Mouse (Mus musculus) layer of hippocampus, adult 9-10 months (tissue): ENCODE data around the gene Nsun4.

ENCODE experiments used
- DNase-seq: peaks from one replicate; pipeline ENCODE4 v3.0.0; 2022; ENCODE audit warnings: low spot score

The Nsun4 gene

GRCm38 (mm10) chr4:116047681-116048080 lies 6.0 kb downstream of the Nsun4 start:
- DNase-seq: no peak

GRCm38 (mm10) chr4:116046604-116047003 lies 7.1 kb downstream of the Nsun4 start:
- no peak for DNase-seq

GRCm38 (mm10) chr4:116042186-116042585 lies 11.5 kb downstream of the Nsun4 start:
- DNase-seq: no peak

- no peak for DNase-seq
These were observed 13.2 kb downstream of the Nsun4 start for GRCm38 (mm10) chr4:116040466-116040865.

- no peak for DNase-seq
These were observed 20.3 kb downstream of the Nsun4 start for GRCm38 (mm10) chr4:116033374-116033773.

GRCm38 (mm10) chr4:116032906-116033305 lies 20.8 kb downstream of the Nsun4 start:
- DNase-seq: no peak

- no peak for DNase-seq
These were observed 35.6 kb downstream of the Nsun4 start, which contains the start of gene Faah for GRCm38 (mm10) chr4:116017902-116018746. Gene Faah, minus strand, starts transcription at chr4:116017926.

GRCm38 (mm10) chr4:116017300-116017901 lies 36.3 kb downstream of the Nsun4 start:
- no peak for DNase-seq

- DNase-seq: no peak
These were observed 36.8 kb downstream of the Nsun4 start for GRCm38 (mm10) chr4:116016862-116017299.

- no peak for DNase-seq
These were observed 37.3 kb downstream of the Nsun4 start for GRCm38 (mm10) chr4:116016396-116016795.

GRCm38 (mm10) chr4:116015996-116016395 lies 37.7 kb downstream of the Nsun4 start:
- DNase-seq: no peak

GRCm38 (mm10) chr4:116015502-116015901 lies 38.2 kb downstream of the Nsun4 start:
- DNase-seq: no peak

- DNase-seq: no peak
These were observed 43.5 kb downstream of the Nsun4 start for GRCm38 (mm10) chr4:116010186-116010585.

- DNase-seq: no peak
These were observed 52.5 kb downstream of the Nsun4 start for GRCm38 (mm10) chr4:116001206-116001605.

- no peak for DNase-seq
These were observed 53.0 kb downstream of the Nsun4 start for GRCm38 (mm10) chr4:116000671-116001070.

GRCm38 (mm10) chr4:115996729-115997128 lies 56.9 kb downstream of the Nsun4 start:
- no peak for DNase-seq

- no peak for DNase-seq
These were observed 58.3 kb downstream of the Nsun4 start for GRCm38 (mm10) chr4:115995376-115995730.

GRCm38 (mm10) chr4:115994662-115995375 lies 58.9 kb downstream of the Nsun4 start:
- DNase-seq: no peak

- no peak for DNase-seq
These were observed 64.3 kb downstream of the Nsun4 start for GRCm38 (mm10) chr4:115989382-115989781.

GRCm38 (mm10) chr4:115987858-115988530 lies 65.7 kb downstream of the Nsun4 start:
- no peak for DNase-seq

GRCm38 (mm10) chr4:115987436-115987835 lies 66.2 kb downstream of the Nsun4 start:
- no peak for DNase-seq

GRCm38 (mm10) chr4:115984967-115985366 lies 68.7 kb downstream of the Nsun4 start:
- DNase-seq: no peak
